Mouse (Mus musculus) thymus, adult 18-20 months (tissue): Measurements from ENCODE around the gene Msl2.

Source experiments
- DNase-seq, 2 experiments: peaks; one replicate each; pipeline ENCODE4 v3.0.0; 2022; ENCODE audit warnings: mixed read lengths in 2 of 2

Gene Msl2

DNA sequence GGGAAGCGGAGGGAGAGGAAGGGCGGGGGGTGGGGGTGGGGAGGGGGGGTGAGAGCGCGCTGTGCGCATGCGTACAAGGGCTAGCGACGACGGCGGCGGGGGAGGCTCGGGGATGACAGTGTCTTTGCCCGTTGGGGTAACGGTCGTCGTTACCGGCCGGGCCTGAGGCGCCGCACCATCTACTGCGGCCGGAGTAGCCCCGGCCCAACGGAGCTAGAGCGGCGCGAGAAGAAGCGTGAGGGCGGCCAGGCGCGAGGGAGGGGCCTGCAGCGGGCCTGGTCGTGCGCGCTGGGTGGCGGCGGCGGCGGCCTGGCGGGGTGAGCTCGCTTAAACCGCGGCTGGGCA is at the start of gene Msl2:
TSS of gene Msl2 (plus strand) at position 115 of the 345 bp plus-strand sequence.
- no peak for DNase-seq

DNA sequence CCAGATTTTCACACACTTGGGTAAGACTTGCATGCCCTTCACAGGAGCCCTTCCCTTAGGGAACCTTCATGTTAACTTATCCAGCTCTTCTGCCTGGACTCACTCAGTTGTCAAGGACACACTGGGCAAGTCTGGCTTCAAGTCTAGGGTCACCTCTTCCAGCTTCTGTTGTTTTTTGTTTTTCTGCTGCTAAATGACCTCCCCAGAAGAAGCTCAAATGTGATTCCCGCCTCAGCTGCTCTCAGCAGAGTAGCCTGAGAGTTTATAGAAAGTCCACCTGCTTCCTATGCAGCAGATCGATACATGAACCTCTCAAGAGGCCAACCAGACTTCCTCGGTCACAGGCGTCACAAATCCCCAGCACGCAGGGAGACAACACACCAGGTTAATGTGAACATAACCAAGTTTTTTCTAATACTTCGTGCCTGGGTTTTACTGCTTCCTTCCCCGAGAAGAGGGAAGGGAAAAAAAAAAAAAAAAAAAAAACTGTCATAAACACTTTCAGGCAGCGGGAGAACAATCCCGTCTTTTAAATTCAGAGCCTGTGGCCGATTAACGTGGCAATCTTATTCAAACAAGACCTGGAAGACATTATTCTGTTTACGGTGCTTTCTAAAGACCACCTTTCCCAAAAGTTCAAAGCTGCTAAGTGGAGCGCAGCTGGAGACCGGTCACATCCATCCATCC is 40.0 kb upstream of the Msl2 start:
- DNase-seq: no peak

GRCm38 (mm10) chr9:101034448-101035098 is 39.3 kb upstream of the Msl2 start, which contains the start of gene Pccb:
Gene Pccb (minus strand): TSS chr9:101034898.
- peak; percentile 91 to 95 for DNase-seq

DNA sequence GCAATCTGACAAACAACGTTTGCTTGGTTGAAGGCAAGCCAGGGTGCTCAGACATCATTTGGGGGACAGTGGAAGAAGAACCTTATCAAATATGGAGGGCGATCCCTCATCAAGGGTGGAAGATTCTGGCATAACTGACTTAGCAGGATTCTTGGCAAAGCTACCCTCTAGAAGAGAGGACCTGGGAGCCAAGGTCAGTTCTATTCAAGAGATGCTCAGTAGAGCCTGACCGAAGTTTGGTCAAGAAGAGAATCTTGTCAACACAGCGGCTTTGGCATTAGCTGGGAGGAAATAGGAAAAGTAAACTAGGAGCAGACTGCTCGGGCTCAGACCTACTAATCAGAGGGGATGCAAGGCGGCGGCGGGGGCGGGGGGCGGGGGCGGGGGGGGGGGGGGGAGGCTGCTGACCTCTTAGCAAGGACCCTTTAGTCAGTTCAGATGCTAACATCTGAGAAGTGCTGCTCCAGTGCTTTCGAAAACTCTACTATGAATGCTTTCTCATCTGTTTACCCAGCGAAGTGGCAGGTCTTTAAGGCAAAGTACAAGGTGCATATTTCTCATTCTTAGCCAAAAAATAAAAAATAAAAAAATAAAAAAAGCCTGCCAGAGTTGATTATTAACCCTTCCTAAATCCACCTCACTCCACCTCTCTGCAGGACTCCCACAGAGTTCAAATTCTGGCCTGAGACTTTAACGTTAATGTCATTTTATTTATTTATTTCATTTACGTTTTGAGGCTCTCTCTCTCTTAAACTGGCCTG is 37.9 kb upstream of the Msl2 start:
- no peak for DNase-seq

DNA sequence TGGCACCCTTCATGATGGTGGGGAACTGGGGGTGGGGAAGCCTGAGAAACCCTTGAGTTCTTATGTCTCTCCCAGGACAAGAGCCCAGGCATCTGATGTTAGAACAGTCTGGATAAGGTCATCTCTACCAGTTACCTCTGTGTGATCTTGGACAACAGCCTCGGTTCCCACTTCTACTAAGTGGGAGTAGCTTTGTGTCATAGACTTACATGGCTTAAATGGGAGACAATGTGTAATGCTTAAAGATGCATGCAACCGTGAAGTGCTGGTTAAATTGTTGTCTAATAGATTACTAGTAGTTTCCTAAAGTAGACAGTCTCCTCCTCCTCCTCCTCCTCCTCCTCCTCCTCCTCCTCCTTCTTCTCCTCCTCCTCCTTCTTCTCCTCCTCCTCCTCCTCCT is 37.0 kb upstream of the Msl2 start:
- DNase-seq: no peak

GRCm38 (mm10) chr9:101037396-101037795 is 36.5 kb upstream of the Msl2 start:
- no peak for DNase-seq

DNA sequence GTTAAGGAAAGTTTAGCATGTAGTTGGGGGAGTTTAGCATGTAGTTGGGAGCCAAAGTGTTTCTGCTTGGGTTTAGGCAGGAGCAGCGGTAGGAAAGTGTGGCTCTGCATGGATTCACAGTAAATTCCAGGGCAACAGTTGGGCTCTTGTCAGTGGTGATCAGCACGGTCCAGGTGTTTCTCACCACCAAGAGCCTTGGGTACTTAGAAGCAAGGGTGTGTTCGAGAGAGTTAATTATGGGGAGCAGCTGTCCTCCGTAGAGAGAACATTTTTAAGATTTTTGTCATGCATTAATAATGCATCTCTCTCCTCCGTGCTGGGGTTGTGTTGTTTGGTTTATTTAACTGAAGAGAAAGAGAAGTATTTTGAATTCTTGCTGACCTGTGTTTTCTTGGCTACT is 35.3 kb upstream of the Msl2 start:
- no peak for DNase-seq

- no peak for DNase-seq
These were observed 32.4 kb upstream of the Msl2 start for GRCm38 (mm10) chr9:101041508-101041907.

GRCm38 (mm10) chr9:101042249-101042648 is 31.7 kb upstream of the Msl2 start:
- no peak for DNase-seq

DNA sequence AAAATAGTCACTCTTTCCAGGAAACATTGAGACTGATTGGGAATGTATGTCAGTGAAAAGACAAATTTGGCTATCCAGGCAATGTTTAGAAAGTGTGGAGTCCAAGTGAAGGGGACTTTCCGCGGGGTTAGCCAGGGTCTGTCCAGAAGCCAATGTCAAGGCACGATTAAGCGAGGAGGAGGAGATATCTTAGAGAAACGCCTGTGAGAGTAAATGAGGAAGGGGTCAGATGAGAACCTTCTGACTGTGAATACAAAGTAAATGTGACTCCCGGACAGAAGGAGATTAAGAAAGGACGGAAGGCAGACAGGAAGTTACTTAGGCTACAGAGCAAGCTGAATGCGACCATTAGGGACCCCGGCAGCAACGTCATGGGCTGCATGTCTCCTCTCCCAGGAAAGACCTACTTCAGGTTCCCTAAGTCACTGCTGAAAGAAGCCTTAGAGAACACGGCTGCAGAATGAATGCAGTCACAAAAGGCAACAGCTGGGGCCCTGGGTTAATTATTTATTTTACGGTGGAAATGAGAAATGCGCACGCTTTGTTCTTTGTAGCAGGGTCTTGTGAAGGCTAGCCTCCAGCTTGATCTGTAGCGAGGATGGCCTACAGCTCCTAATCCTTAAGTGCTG is 28.1 kb upstream of the Msl2 start:
- no peak for DNase-seq

- DNase-seq: no peak
These were observed 21.9 kb upstream of the Msl2 start for GRCm38 (mm10) chr9:101052007-101052406.

DNA sequence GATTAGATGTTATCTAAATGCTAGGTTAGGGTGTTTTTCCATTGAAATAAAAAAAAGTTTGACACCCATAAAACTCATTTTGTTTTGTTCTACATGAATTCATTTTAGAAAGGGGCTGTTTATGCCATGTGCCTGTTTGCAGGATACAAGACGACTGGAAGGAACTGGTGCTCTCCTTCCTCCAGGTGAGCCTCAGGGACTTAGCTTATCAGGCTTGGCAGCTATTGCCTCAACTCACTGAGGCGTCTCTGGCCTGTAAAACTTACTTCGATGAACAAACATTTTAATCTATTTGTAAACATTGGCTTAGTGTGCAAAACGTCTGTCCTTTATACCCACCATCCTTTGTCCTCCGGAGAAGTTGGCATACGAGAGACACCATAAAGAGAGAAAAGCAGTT is 21.2 kb upstream of the Msl2 start:
- DNase-seq: no peak

- DNase-seq: no peak
These were observed 20.6 kb upstream of the Msl2 start for GRCm38 (mm10) chr9:101053279-101053678.

DNA sequence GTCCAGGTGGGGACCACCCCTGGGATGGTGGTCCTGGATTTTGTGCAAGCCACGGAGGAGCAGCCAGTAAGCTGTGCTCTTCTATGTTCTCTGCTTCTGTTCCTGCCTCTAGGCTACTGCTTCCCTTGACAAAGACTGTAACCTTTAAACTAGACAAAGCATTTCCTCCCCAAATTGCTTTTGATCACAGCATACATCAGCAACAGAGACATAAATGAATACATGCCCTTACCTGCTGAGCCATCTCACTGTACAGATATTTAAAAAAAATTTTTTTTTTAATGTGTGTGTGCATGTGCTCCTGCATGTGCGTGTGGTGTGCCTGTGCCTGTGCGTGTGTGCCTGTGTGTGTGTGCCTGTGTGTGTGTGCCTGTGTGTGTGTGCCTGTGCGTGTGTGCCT is 16.7 kb upstream of the Msl2 start:
- DNase-seq: no peak

DNA sequence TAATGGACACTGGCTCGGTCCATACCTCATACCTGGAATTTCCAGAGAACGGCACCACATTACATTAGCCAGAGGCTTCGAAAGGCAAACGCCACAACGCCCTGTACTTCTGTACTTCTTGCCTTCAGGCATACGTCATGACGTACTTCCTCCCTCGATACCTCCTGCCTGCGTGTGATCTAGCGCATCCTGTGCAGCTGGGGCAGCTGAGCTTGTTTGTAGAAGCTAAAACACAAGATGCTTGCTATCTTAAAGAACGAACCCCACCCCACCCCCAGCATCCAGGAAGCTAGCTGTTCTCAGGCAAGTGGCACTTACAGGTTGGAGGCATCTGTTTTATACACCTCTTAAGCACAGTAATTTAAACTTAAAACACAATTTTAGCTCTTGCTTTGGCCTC is 12.9 kb upstream of the Msl2 start:
- peak; percentile 77 to 86 for DNase-seq

DNA sequence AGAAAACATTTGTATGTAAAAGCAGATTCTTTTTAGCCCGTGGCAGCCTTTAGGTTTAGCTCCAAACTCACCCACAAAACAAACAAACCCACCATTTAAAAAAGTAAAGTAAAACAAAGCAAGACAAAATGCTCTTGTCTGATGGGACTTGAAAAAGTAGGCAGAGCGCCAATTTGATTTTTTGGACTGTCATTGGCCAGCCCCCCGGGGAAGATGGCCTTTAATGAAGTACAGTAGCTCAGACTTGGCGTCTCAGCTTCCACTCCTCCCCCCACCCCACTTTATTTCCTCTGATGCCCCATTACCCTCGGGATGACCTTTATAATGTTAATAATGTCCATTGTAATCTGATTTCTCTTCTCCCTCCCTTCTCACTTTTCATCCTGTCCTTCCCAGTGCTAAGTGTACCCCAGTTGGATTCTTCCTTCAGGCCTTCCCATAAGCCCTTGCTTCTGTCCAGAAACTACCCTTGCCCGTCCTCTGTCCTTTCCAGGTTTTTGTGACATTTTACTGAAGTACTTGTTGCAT is 11.6 kb upstream of the Msl2 start:
- no peak for DNase-seq

- DNase-seq: no peak
These were observed 8.8 kb upstream of the Msl2 start for GRCm38 (mm10) chr9:101065076-101065602.

DNA sequence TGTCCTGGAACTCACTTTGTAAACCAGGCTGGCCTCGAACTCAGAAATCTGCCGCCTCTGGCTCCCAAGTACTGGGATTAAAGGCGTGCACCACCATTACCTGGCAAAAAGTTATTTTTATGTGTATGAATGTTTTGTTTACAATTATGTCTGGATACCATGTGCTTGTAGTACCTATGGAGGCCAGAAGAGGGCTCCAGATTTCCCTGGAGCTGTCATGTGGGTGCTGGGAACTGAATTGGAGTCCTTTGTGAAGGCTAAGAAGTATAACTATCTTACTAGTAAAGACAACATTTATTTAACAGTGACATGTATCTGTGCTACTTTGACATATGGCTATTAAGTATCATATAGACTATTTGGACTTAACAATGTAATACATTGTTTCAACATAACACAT is 4.1 kb upstream of the Msl2 start:
- no peak for DNase-seq

GRCm38 (mm10) chr9:101072506-101072905 is 1.4 kb upstream of the Msl2 start:
- no peak for DNase-seq

GRCm38 (mm10) chr9:101073041-101073986 is 587 bp upstream of the Msl2 start:
- DNase-seq: peak; percentile 97 to 99

GRCm38 (mm10) chr9:101074332-101075021 is 576 bp downstream of the Msl2 start:
- peak; percentile 86 to 90 for DNase-seq
